Mouse (Mus musculus): ENCODE measurements around the gene Arhgap27. TPM values are rescaled to one million over a fixed set of nuclear protein-coding genes. Genes with fewer than 3 reads are reported as not detected.
A peak's percentile ranks its signal among the peaks of the same experiment; 100 is the strongest.

Gene Arhgap27
- total and polyA plus RNA-seq, 3 experiments: 11.8 to 30.9 (median 26.1) TPM

GRCm38 (mm10) chr11:103411981-103412949 is 48.8 kb upstream of the Arhgap27 start, which contains the start of gene Plekhm1 (continued):
- no peak for TF ChIP-seq ZKSCAN1 (IDR thresholded peaks at IDR 0.05; ENCODE audit: borderline replicate concordance, low read depth, low read length)
- TF ChIP-seq MEF2A (IDR thresholded peaks at IDR 0.05; ENCODE audit: borderline replicate concordance, low read depth, low read length): no peak
- TF ChIP-seq SMC3 (IDR thresholded peaks at IDR 0.05; ENCODE audit: low read depth, low read length): no peak
- TF ChIP-seq ZC3H11A (IDR thresholded peaks at IDR 0.05; ENCODE audit: low read depth, low read length): no peak
- peak; percentile 85 for TF ChIP-seq ZMIZ1 (IDR thresholded peaks at IDR 0.05; ENCODE audit: low read depth, low read length)
- TF ChIP-seq JUN (IDR thresholded peaks at IDR 0.05; ENCODE audit: insufficient read depth, low read depth, low read length): no peak
- no peak for TF ChIP-seq MAFK (IDR thresholded peaks at IDR 0.05; ENCODE audit: insufficient replicate concordance, low read length)
- peak; percentile 64 for TF ChIP-seq HCFC1 (IDR thresholded peaks at IDR 0.05; ENCODE audit: low read depth, low read length)

- Histone ChIP-seq H3K27ac (ENCODE audit: insufficient read depth, low read depth) (no peak overlapping the region), H3K4me2 (ENCODE audit: insufficient read depth, low read depth, poor library complexity, severe bottlenecking) (peak overlapping the region; percentile 92), H3K9ac (ENCODE audit: insufficient read depth, low read depth) (peak overlapping the region; percentile 67), H3K9me3 (replicated peaks; ENCODE audit: low read length) (no peaks in the 10 kb centered on the region), H3K27me3 (replicated peaks) (no peaks in the 10 kb centered on the region), H3K79me2 (replicated peaks; ENCODE audit: control insufficient read depth, extremely low read depth, insufficient read depth, poor library complexity, severe bottlenecking) (peaks cover 31% of the 10 kb centered on the region), H3K4me3 (replicated peaks in 1 of 3; ENCODE audit: low read depth in 2 of 3, low read length in 2 of 3, poor library complexity in 1 of 3) (peak overlapping the region in 2 of 3 experiments; percentile 94 to 98), H3K4me1 (ENCODE audit: control insufficient read depth in 1 of 2, insufficient read depth in 2 of 2) (peaks cover 12 to 42% of the 10 kb centered on the region in 2 experiments), H3K36me3 (replicated peaks in 1 of 2; ENCODE audit: control insufficient read depth in 1 of 2, insufficient read depth in 1 of 2, low read length in 1 of 2) (peaks cover 12 to 40% of the 10 kb centered on the region in 2 experiments)
- dilution Hi-C loops (cut with MboI; ENCODE audit: extremely low pct_ligation_motif_present, extremely low pct_unique_long_range_greater_than_20kb, low sequenced_read_pairs) (no loop called here), in situ Hi-C loops (cut with MboI; ENCODE audit: low pct_ligation_motif_present, low pct_unique_long_range_greater_than_20kb, low sequenced_read_pairs) (no loop called here)
- DNase-seq (ENCODE audit: extremely low read depth): no peak
- TF ChIP-seq CTCF (conservative IDR thresholded peaks at IDR 0.05 in 1 of 2, IDR thresholded peaks at IDR 0.05 in 1 of 2; ENCODE audit: low read depth in 2 of 2, low read length in 2 of 2) (no peak), CHD1 (IDR thresholded peaks at IDR 0.05; ENCODE audit: low read depth, low read length) (no peak), SIN3A (IDR thresholded peaks at IDR 0.05; ENCODE audit: low read length) (no peak), SMC3 (IDR thresholded peaks at IDR 0.05; ENCODE audit: low read depth, low read length) (no peak), NRF1 (IDR thresholded peaks at IDR 0.05; ENCODE audit: low read depth, low read length) (no peak), POLR2A (IDR thresholded peaks at IDR 0.05; ENCODE audit: low read depth, low read length) (no peak)
Measured at GRCm38 (mm10) chr11:103411301-103411700, 47.8 kb upstream of the Arhgap27 start.

GRCm38 (mm10) chr11:103408880-103409279 is 45.4 kb upstream of the Arhgap27 start:
- H3K27ac ChIP-seq (ENCODE audit: insufficient read depth, low read depth): no peak overlapping the region
- H3K79me2 ChIP-seq (replicated peaks; ENCODE audit: control insufficient read depth, extremely low read depth, insufficient read depth, poor library complexity, severe bottlenecking): peaks cover 33% of the 10 kb centered on the region
- in situ Hi-C loops (cut with MboI; ENCODE audit: low pct_ligation_motif_present, low pct_unique_long_range_greater_than_20kb, low sequenced_read_pairs): no loop called here
- H3K9ac ChIP-seq (ENCODE audit: insufficient read depth, low read depth): no peak overlapping the region
- H3K4me1 ChIP-seq (ENCODE audit: control insufficient read depth in 1 of 2, insufficient read depth in 2 of 2): peaks cover 7 to 53% of the 10 kb centered on the region in 2 experiments
- no peak overlapping the region for H3K4me2 ChIP-seq (ENCODE audit: insufficient read depth, low read depth, poor library complexity, severe bottlenecking)
- no peak for DNase-seq (ENCODE audit: extremely low read depth)
- peaks cover 23 to 60% of the 10 kb centered on the region in 2 experiments for H3K36me3 ChIP-seq (replicated peaks in 1 of 2; ENCODE audit: control insufficient read depth in 1 of 2, insufficient read depth in 1 of 2, low read length in 1 of 2)
- no peaks in the 10 kb centered on the region for H3K27me3 ChIP-seq (replicated peaks)
- TF ChIP-seq NRF1 (IDR thresholded peaks at IDR 0.05; ENCODE audit: low read depth, low read length) (no peak), POLR2A (IDR thresholded peaks at IDR 0.05; ENCODE audit: low read depth, low read length) (no peak), UBTF (IDR thresholded peaks at IDR 0.05; ENCODE audit: low read depth, low read length) (no peak), ETS1 (conservative IDR thresholded peaks at IDR 0.05; ENCODE audit: low read depth, low read length) (no peak), TBP (conservative IDR thresholded peaks at IDR 0.05; ENCODE audit: low read depth, low read length) (no peak), USF2 (conservative IDR thresholded peaks at IDR 0.05; ENCODE audit: low read depth, low read length) (no peak), CTCF (conservative IDR thresholded peaks at IDR 0.05 in 1 of 2, IDR thresholded peaks at IDR 0.05 in 1 of 2; ENCODE audit: low read depth in 2 of 2, low read length in 2 of 2) (no peak), BHLHE40 (IDR thresholded peaks at IDR 0.05; ENCODE audit: low read depth, low read length) (no peak), CHD1 (IDR thresholded peaks at IDR 0.05; ENCODE audit: low read depth, low read length) (no peak), GABPA (IDR thresholded peaks at IDR 0.05; ENCODE audit: insufficient replicate concordance, low read depth, low read length) (no peak), USF1 (IDR thresholded peaks at IDR 0.05; ENCODE audit: low read depth, low read length) (no peak), MAX (IDR thresholded peaks at IDR 0.05; ENCODE audit: low read length) (no peak), JUND (conservative IDR thresholded peaks at IDR 0.05; ENCODE audit: low read depth, low read length) (no peak)
- H3K9me3 ChIP-seq (replicated peaks; ENCODE audit: low read length): no peaks in the 10 kb centered on the region
- dilution Hi-C loops (cut with MboI; ENCODE audit: extremely low pct_ligation_motif_present, extremely low pct_unique_long_range_greater_than_20kb, low sequenced_read_pairs): no loop called here
- H3K4me3 ChIP-seq (replicated peaks in 1 of 3; ENCODE audit: low read depth in 2 of 3, low read length in 2 of 3, poor library complexity in 1 of 3): no peak overlapping the region
